Mouse (Mus musculus): ENCODE data around the gene Oprl1. TPM values are rescaled to one million over a fixed set of nuclear protein-coding genes. Genes with fewer than 3 reads are reported as not detected.

The Oprl1 gene
- 12.8 and 15.8 TPM in 2 replicates for polyA plus RNA-seq (2014; fragmentation: Nextera tagmentation; extraction: Ambion mirVana)

- 4% methylated on average over 7 of the region's 7 CpGs for WGBS
- ATAC-seq (replicated peaks; ENCODE audit: low FRiP score), result peak; percentile 75
- H3K36me3 ChIP-seq (ENCODE audit: control insufficient read depth, insufficient read depth, low read length), result no peaks in the 10 kb centered on the region
Observed at GRCm38 (mm10) chr2:181714903-181715326, at the start of gene Oprl1. Gene Oprl1 (plus strand): TSS chr2:181715016.

DNA sequence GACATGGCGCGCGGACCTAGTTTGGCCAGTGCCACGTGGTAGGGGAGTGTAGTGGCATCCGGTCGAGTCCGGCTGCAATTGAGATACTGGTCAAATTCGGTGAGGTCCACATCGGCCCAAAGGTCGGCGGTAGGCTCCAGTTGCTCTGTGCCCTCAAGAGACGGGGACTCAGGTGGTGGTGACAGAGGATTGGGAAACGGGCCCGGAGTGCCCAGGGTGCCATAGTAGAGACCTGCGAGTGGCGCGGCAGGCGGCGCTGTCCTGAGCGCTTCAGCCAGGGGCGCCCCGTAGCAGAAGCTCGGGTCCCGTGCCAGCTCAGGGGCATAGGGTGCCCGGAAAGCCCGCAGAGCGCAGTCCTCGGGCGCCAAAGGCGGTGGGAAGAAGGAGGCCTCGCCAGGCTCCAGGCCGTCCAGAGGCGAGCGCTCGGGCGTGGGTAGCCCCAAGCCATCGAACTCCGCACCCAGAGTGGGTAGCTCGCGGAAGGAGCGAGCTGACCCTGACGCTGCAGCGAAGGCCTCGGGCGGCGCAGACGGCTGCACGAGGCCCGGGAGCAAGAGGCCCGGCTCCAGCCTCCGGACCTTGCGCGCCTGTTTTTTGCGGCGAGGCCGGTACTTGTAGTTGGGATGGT lies 44.4 kb upstream of the Oprl1 start:
- DNase-seq (ENCODE audit: low spot score) (no peak), ATAC-seq (replicated peaks; ENCODE audit: low FRiP score) (no peak)
- no peaks in the 10 kb centered on the region for H3K36me3 ChIP-seq (ENCODE audit: control insufficient read depth, insufficient read depth, low read length)
- H3K9me3 ChIP-seq (ENCODE audit: control insufficient read depth, low read length), result no peaks in the 10 kb centered on the region
- H3K4me1 ChIP-seq (replicated peaks; ENCODE audit: control insufficient read depth, insufficient read depth, low read length), result peaks cover 13% of the 10 kb centered on the region; the same call in 1 of the 2 replicates
- H3K27ac ChIP-seq (ENCODE audit: low read depth, low read length), result no peak overlapping the region
- H3K4me3 ChIP-seq (ENCODE audit: low read depth, low read length), result peak overlapping the region; percentile 22
- H3K4me2 ChIP-seq (ENCODE audit: low read depth, low read length, severe bottlenecking), result peak overlapping the region; percentile 42
- 3% methylated on average over 47 of the region's 56 CpGs for WGBS
- peaks cover 44% of the 10 kb centered on the region for H3K27me3 ChIP-seq (ENCODE audit: control insufficient read depth, insufficient read depth, low read length)
- no peak overlapping the region for H3K9ac ChIP-seq (ENCODE audit: low read length)

More at GRCm38 (mm10) chr2:181714903-181715326, at the start of gene Oprl1:
- DNase-seq (ENCODE audit: low spot score), result peak; percentile 70
- Histone ChIP-seq H3K4me2 (ENCODE audit: low read depth, low read length, severe bottlenecking) (peak within 1 kb of the TSS; percentile 44), H3K9me3 (ENCODE audit: control insufficient read depth, low read length) (no peaks in the 10 kb centered on the region), H3K9ac (ENCODE audit: low read length) (peak within 1 kb of the TSS; percentile 59), H3K4me3 (ENCODE audit: low read depth, low read length) (peak within 1 kb of the TSS; percentile 27), H3K27ac (ENCODE audit: low read depth, low read length) (peak within 1 kb of the TSS; percentile 19; the same call in 1 of the 2 replicates), H3K4me1 (replicated peaks; ENCODE audit: control insufficient read depth, insufficient read depth, low read length) (peaks cover 4% of the 10 kb centered on the region; the same call in 1 of the 2 replicates), H3K27me3 (ENCODE audit: control insufficient read depth, insufficient read depth, low read length) (no peaks in the 10 kb centered on the region)

DNA sequence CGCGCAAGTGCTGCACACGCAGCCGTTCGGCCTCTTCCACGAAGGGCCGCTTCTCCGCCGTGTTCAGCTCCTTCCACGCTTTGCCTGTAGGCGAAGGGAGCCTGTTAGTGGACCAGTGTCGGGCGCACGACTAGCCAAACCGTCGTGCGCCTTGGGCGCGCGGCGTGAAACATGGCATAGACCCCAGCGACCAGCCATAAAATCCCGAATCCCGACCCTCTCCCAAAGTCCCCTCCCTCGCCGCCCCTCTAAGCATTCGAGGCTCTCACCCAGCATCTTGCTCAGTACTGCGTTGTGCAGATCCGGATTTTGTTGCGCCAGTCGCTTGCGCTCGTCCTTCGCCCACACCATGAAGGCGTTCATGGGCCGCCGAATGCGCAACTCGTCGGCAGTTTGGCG lies 43.9 kb upstream of the Oprl1 start:
- Histone ChIP-seq H3K9ac (ENCODE audit: low read length) (no peak overlapping the region), H3K4me3 (ENCODE audit: low read depth, low read length) (peak overlapping the region; percentile 22), H3K4me2 (ENCODE audit: low read depth, low read length, severe bottlenecking) (peak overlapping the region; percentile 42), H3K27me3 (ENCODE audit: control insufficient read depth, insufficient read depth, low read length) (peaks cover 44% of the 10 kb centered on the region), H3K36me3 (ENCODE audit: control insufficient read depth, insufficient read depth, low read length) (no peaks in the 10 kb centered on the region), H3K9me3 (ENCODE audit: control insufficient read depth, low read length) (no peaks in the 10 kb centered on the region), H3K27ac (ENCODE audit: low read depth, low read length) (no peak overlapping the region), H3K4me1 (replicated peaks; ENCODE audit: control insufficient read depth, insufficient read depth, low read length) (peaks cover 13% of the 10 kb centered on the region; the same call in 1 of the 2 replicates)
- under 1% methylated on average over 41 of the region's 41 CpGs for WGBS
- no peak for ATAC-seq (replicated peaks; ENCODE audit: low FRiP score)
- no peak for DNase-seq (ENCODE audit: low spot score)

- Histone ChIP-seq H3K9ac (ENCODE audit: low read length) (no peak within 1 kb of the TSS), H3K4me3 (ENCODE audit: low read depth, low read length) (peak within 1 kb of the TSS; percentile 22), H3K36me3 (ENCODE audit: control insufficient read depth, insufficient read depth, low read length) (no peaks in the 10 kb centered on the region), H3K4me1 (replicated peaks; ENCODE audit: control insufficient read depth, insufficient read depth, low read length) (peaks cover 13% of the 10 kb centered on the region; the same call in 1 of the 2 replicates), H3K9me3 (ENCODE audit: control insufficient read depth, low read length) (no peaks in the 10 kb centered on the region), H3K4me2 (ENCODE audit: low read depth, low read length, severe bottlenecking) (peak within 1 kb of the TSS; percentile 42), H3K27ac (ENCODE audit: low read depth, low read length) (no peak within 1 kb of the TSS), H3K27me3 (ENCODE audit: control insufficient read depth, insufficient read depth, low read length) (peaks cover 44% of the 10 kb centered on the region)
- ATAC-seq (replicated peaks; ENCODE audit: low FRiP score) (peak; percentile 14; the same call in 1 of the 2 replicates), DNase-seq (ENCODE audit: low spot score) (no peak)
- 2% methylated on average over 35 of the region's 43 CpGs for WGBS
Observed at GRCm38 (mm10) chr2:181671326-181671725, 43.5 kb upstream of the Oprl1 start, which contains the start of gene Sox18. Gene Sox18 (minus strand): TSS chr2:181671640.

- H3K4me3 ChIP-seq (ENCODE audit: low read depth, low read length), result no peak overlapping the region
- no peak for DNase-seq (ENCODE audit: low spot score)
- H3K9ac ChIP-seq (ENCODE audit: low read length), result no peak overlapping the region
- H3K27ac ChIP-seq (ENCODE audit: low read depth, low read length), result no peak overlapping the region
- 25% methylated on average over 7 of the region's 7 CpGs for whole genome bisulfite sequencing
- no peaks in the 10 kb centered on the region for H3K9me3 ChIP-seq (ENCODE audit: control insufficient read depth, low read length)
- peaks cover 13% of the 10 kb centered on the region; the same call in 1 of the 2 replicates for H3K4me1 ChIP-seq (replicated peaks; ENCODE audit: control insufficient read depth, insufficient read depth, low read length)
- no peak for ATAC-seq (replicated peaks; ENCODE audit: low FRiP score)
- peaks cover 44% of the 10 kb centered on the region for H3K27me3 ChIP-seq (ENCODE audit: control insufficient read depth, insufficient read depth, low read length)
- H3K4me2 ChIP-seq (ENCODE audit: low read depth, low read length, severe bottlenecking), result no peak overlapping the region
- H3K36me3 ChIP-seq (ENCODE audit: control insufficient read depth, insufficient read depth, low read length), result no peaks in the 10 kb centered on the region
Observed at GRCm38 (mm10) chr2:181671984-181672383, 42.8 kb upstream of the Oprl1 start.

DNA sequence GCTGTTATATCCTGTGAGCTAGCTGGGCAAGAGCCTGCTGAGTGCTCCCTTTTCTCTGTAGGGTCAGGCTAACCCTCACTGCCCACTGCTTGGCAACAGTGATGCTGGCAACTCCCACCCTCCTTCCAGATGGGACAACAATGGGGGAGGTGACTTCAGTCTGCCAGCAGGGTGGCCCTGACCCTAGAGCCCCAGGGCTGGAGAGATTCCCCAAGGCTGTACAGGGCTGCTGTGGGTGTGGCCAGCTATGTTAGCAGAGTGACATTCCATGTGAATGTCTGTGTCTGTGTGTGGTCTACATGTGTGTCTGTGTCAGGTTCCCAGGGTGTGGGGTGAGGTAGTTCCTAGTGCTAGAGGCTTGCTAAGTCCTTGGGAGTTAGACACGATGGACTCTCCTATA lies 41.3 kb upstream of the Oprl1 start:
- WGBS, result 56% methylated on average over 1 of the region's 1 CpGs
- Histone ChIP-seq H3K27me3 (ENCODE audit: control insufficient read depth, insufficient read depth, low read length) (peaks cover 42% of the 10 kb centered on the region), H3K27ac (ENCODE audit: low read depth, low read length) (no peak overlapping the region), H3K9me3 (ENCODE audit: control insufficient read depth, low read length) (no peaks in the 10 kb centered on the region), H3K4me1 (replicated peaks; ENCODE audit: control insufficient read depth, insufficient read depth, low read length) (peaks cover 13% of the 10 kb centered on the region; the same call in 1 of the 2 replicates), H3K9ac (ENCODE audit: low read length) (no peak overlapping the region), H3K4me2 (ENCODE audit: low read depth, low read length, severe bottlenecking) (no peak overlapping the region), H3K36me3 (ENCODE audit: control insufficient read depth, insufficient read depth, low read length) (no peaks in the 10 kb centered on the region), H3K4me3 (ENCODE audit: low read depth, low read length) (no peak overlapping the region)
- no peak for ATAC-seq (replicated peaks; ENCODE audit: low FRiP score)
- no peak for DNase-seq (ENCODE audit: low spot score)

DNA sequence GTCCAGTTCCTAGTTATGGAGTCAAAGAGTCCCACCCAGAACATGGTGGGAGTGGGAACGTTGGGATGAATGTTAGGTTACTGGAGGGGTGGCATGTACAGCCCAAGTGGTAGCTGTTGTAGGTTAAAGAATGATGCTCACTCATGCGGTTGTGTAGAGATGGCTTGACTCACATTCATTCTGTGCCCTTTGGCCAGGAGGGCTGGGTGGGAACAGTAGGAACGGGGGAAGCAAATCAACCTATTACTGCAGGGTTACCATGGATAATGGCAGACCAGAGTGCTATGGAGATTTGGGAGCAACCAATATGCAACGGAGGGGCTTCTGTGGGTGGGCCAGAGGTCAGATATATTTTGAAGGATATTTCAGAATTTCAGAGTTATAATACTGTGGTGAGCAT lies 39.9 kb upstream of the Oprl1 start:
- DNase-seq (ENCODE audit: low spot score), result no peak
- no peak overlapping the region for H3K9ac ChIP-seq (ENCODE audit: low read length)
- H3K4me3 ChIP-seq (ENCODE audit: low read depth, low read length), result no peak overlapping the region
- ATAC-seq (replicated peaks; ENCODE audit: low FRiP score), result no peak
- no peak overlapping the region for H3K4me2 ChIP-seq (ENCODE audit: low read depth, low read length, severe bottlenecking)
- peaks cover 32% of the 10 kb centered on the region for H3K27me3 ChIP-seq (ENCODE audit: control insufficient read depth, insufficient read depth, low read length)
- no peak overlapping the region for H3K27ac ChIP-seq (ENCODE audit: low read depth, low read length)
- no peaks in the 10 kb centered on the region for H3K36me3 ChIP-seq (ENCODE audit: control insufficient read depth, insufficient read depth, low read length)
- peaks cover 18% of the 10 kb centered on the region; the same call in 1 of the 2 replicates for H3K4me1 ChIP-seq (replicated peaks; ENCODE audit: control insufficient read depth, insufficient read depth, low read length)
- WGBS, result 71% methylated on average over 4 of the region's 4 CpGs
- no peaks in the 10 kb centered on the region for H3K9me3 ChIP-seq (ENCODE audit: control insufficient read depth, low read length)

DNA sequence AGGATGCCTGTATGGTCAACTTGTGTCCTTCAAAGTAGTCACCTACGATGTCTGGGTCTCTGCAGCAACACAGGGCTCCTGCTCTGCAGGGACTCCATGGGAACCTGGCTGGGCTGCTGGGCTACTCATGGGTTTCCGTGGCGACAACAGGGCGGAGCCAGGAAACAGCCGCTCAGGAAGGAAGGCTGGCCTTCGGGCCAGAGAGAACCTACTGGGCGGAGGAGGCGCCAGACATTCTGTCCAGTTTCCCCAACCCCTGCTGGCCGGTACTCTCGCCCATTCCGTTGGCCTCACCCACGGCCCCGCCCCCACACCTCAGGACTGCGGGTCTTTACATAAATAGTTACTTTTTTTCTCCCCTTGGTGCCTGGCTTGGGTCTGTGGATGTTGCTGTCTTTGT lies 39.4 kb upstream of the Oprl1 start:
- Histone ChIP-seq H3K9me3 (ENCODE audit: control insufficient read depth, low read length) (no peaks in the 10 kb centered on the region), H3K27ac (ENCODE audit: low read depth, low read length) (no peak overlapping the region), H3K4me2 (ENCODE audit: low read depth, low read length, severe bottlenecking) (peak overlapping the region; percentile 8; the same call in 1 of the 2 replicates), H3K27me3 (ENCODE audit: control insufficient read depth, insufficient read depth, low read length) (peaks cover 27% of the 10 kb centered on the region), H3K9ac (ENCODE audit: low read length) (no peak overlapping the region), H3K36me3 (ENCODE audit: control insufficient read depth, insufficient read depth, low read length) (no peaks in the 10 kb centered on the region), H3K4me1 (replicated peaks; ENCODE audit: control insufficient read depth, insufficient read depth, low read length) (peaks cover 14% of the 10 kb centered on the region; the same call in 1 of the 2 replicates), H3K4me3 (ENCODE audit: low read depth, low read length) (no peak overlapping the region)
- ATAC-seq (replicated peaks; ENCODE audit: low FRiP score) (no peak; the same call in 1 of the 2 replicates), DNase-seq (ENCODE audit: low spot score) (peak; percentile 70)
- under 1% methylated on average over 14 of the region's 14 CpGs for WGBS

All from forebrain, embryonic 11.5 days (tissue).